In genomic region chr3:107067245-107067644, GRCm38 (mm10) we compare ENCODE assay signal across 21 mouse cellular contexts. TPM values are rescaled to one million over a fixed set of nuclear protein-coding genes. Genes with fewer than 3 reads are reported as not detected.
DNase-seq lines count a peak whose midpoint lies in the region; ATAC-seq lines count a peak whose summit lies in the region.
"Had no signal": no experiment of that assay in that cellular context is flagged by ENCODE, and none has a peak within 500 bp of the region (broad histone marks: within the 10 kb centered on the region; RNA-seq: fewer than 3 reads in every experiment).

No protein-coding gene starts in this region.

- no peaks in the 10 kb centered on the region for H3K36me3 ChIP-seq in forebrain, embryonic 13.5 days (ENCODE audit: poor library complexity, severe bottlenecking)
- no peaks in the 10 kb centered on the region for H3K36me3 ChIP-seq in forebrain, embryonic 11.5 days (ENCODE audit: control insufficient read depth, insufficient read depth, low read length)
- H3K36me3 ChIP-seq in forebrain, embryonic 15.5 days: no peaks in the 10 kb centered on the region
- no peaks in the 10 kb centered on the region for H3K36me3 ChIP-seq in midbrain, embryonic 14.5 days (ENCODE audit: control insufficient read depth, insufficient read depth, low read length)
- H3K36me3 ChIP-seq: embryonic facial prominence, embryonic 13.5 days; heart, embryonic 12.5 days; limb, embryonic 13.5 days; lung, embryonic 15.5 days; neural tube, embryonic 12.5 days had no signal

- no peak overlapping the region for H3K9ac ChIP-seq in forebrain, embryonic 13.5 days
- H3K9ac ChIP-seq in forebrain, embryonic 11.5 days (ENCODE audit: low read length): no peak overlapping the region
- no peak overlapping the region for H3K9ac ChIP-seq in forebrain, embryonic 15.5 days (replicated peaks)
- H3K9ac ChIP-seq in midbrain, embryonic 14.5 days (replicated peaks; ENCODE audit: low read length): no peak overlapping the region
- H3K9ac ChIP-seq: embryonic facial prominence, embryonic 13.5 days; heart, embryonic 12.5 days; limb, embryonic 13.5 days; liver, embryonic 14.5 days; lung, embryonic 15.5 days; neural tube, embryonic 12.5 days had no signal

- no peaks in the 10 kb centered on the region for H3K9me3 ChIP-seq in forebrain, embryonic 13.5 days (replicated peaks)
- no peaks in the 10 kb centered on the region for H3K9me3 ChIP-seq in forebrain, embryonic 11.5 days (ENCODE audit: control insufficient read depth, low read length)
- no peaks in the 10 kb centered on the region for H3K9me3 ChIP-seq in forebrain, embryonic 15.5 days
- no peaks in the 10 kb centered on the region for H3K9me3 ChIP-seq in midbrain, embryonic 14.5 days (ENCODE audit: control insufficient read depth, low read length)
- H3K9me3 ChIP-seq: embryonic facial prominence, embryonic 13.5 days; heart, embryonic 12.5 days; limb, embryonic 13.5 days; lung, embryonic 15.5 days; neural tube, embryonic 12.5 days had no signal

- peaks cover 22% of the 10 kb centered on the region for H3K4me1 ChIP-seq in forebrain, embryonic 13.5 days
- H3K4me1 ChIP-seq in forebrain, embryonic 11.5 days (replicated peaks; ENCODE audit: control insufficient read depth, insufficient read depth, low read length): no peaks in the 10 kb centered on the region
- H3K4me1 ChIP-seq in forebrain, embryonic 15.5 days: peaks cover 21% of the 10 kb centered on the region
- H3K4me1 ChIP-seq in midbrain, embryonic 14.5 days (ENCODE audit: control insufficient read depth, insufficient read depth, low read length): peaks cover 17% of the 10 kb centered on the region
- H3K4me1 ChIP-seq: embryonic facial prominence, embryonic 13.5 days; heart, embryonic 12.5 days; limb, embryonic 13.5 days; lung, embryonic 15.5 days; neural tube, embryonic 12.5 days had no signal

- no peak for ATAC-seq in forebrain, embryonic 13.5 days
- ATAC-seq in forebrain, embryonic 11.5 days (replicated peaks; ENCODE audit: low FRiP score): no peak
- ATAC-seq in forebrain, embryonic 15.5 days (replicated peaks): no peak
- ATAC-seq in midbrain, embryonic 14.5 days (ENCODE audit: low FRiP score, low TSS enrichment): no peak
- ATAC-seq: intestine, postnatal 0 days had no signal

- no peak overlapping the region for H3K4me3 ChIP-seq in forebrain, embryonic 13.5 days
- H3K4me3 ChIP-seq in forebrain, embryonic 11.5 days (ENCODE audit: low read depth, low read length): no peak overlapping the region
- no peak overlapping the region for H3K4me3 ChIP-seq in forebrain, embryonic 15.5 days
- no peak overlapping the region for H3K4me3 ChIP-seq in midbrain, embryonic 14.5 days (replicated peaks; ENCODE audit: low read depth, low read length)
- H3K4me3 ChIP-seq: embryonic facial prominence, embryonic 13.5 days; heart, embryonic 12.5 days; limb, embryonic 13.5 days; lung, embryonic 15.5 days; neural tube, embryonic 12.5 days had no signal

- WGBS in forebrain, embryonic 13.5 days: 73% methylated on average over 6 of the region's 6 CpGs
- 75% methylated on average over 6 of the region's 6 CpGs for WGBS in forebrain, embryonic 11.5 days
- 67% methylated on average over 6 of the region's 6 CpGs for WGBS in forebrain, embryonic 15.5 days
- WGBS in midbrain, embryonic 14.5 days: 84% methylated on average over 6 of the region's 6 CpGs

- DNase-seq in forebrain, embryonic 11.5 days (ENCODE audit: low spot score): no peak
- DNase-seq in 416B (ENCODE audit: low read depth): peak; percentile 13
- no peak for DNase-seq in midbrain, embryonic 14.5 days
- no peak for DNase-seq in adrenal gland, postnatal 4 days (ENCODE audit: low spot score in 2 of 2)
- no peak for DNase-seq in embryo, embryonic 10 days (ENCODE audit: low spot score)
- DNase-seq in spleen, postnatal 14 days (ENCODE audit: low spot score in 2 of 2): no peak
- DNase-seq: adrenal gland, adult 2 months; cerebellum, adult 9-11 months; heart, postnatal 14 days; right cerebral cortex, adult 18-20 months; thymus, postnatal 36 days had no signal

- no peak overlapping the region for H3K4me2 ChIP-seq in forebrain, embryonic 13.5 days
- H3K4me2 ChIP-seq in forebrain, embryonic 11.5 days (ENCODE audit: low read depth, low read length, severe bottlenecking): no peak overlapping the region
- no peak overlapping the region for H3K4me2 ChIP-seq in forebrain, embryonic 15.5 days (replicated peaks)
- no peak overlapping the region for H3K4me2 ChIP-seq in midbrain, embryonic 14.5 days (ENCODE audit: low read length)
- H3K4me2 ChIP-seq: embryonic facial prominence, embryonic 13.5 days; heart, embryonic 12.5 days; limb, embryonic 13.5 days; lung, embryonic 15.5 days; neural tube, embryonic 12.5 days had no signal

- no peaks in the 10 kb centered on the region for H3K27me3 ChIP-seq in forebrain, embryonic 13.5 days
- H3K27me3 ChIP-seq in forebrain, embryonic 11.5 days (ENCODE audit: control insufficient read depth, insufficient read depth, low read length): no peaks in the 10 kb centered on the region
- H3K27me3 ChIP-seq in forebrain, embryonic 15.5 days: no peaks in the 10 kb centered on the region
- no peaks in the 10 kb centered on the region for H3K27me3 ChIP-seq in midbrain, embryonic 14.5 days (ENCODE audit: control insufficient read depth, insufficient read depth, low read length)
- H3K27me3 ChIP-seq: embryonic facial prominence, embryonic 13.5 days; heart, embryonic 12.5 days; limb, embryonic 13.5 days; lung, embryonic 15.5 days; neural tube, embryonic 12.5 days had no signal

- H3K27ac ChIP-seq in forebrain, embryonic 13.5 days: peak overlapping the region; percentile 89
- no peak overlapping the region for H3K27ac ChIP-seq in forebrain, embryonic 11.5 days (ENCODE audit: low read depth, low read length)
- H3K27ac ChIP-seq in forebrain, embryonic 15.5 days (replicated peaks): peak overlapping the region; percentile 94
- peak overlapping the region; percentile 80; the same call in 1 of the 2 replicates for H3K27ac ChIP-seq in midbrain, embryonic 14.5 days (replicated peaks; ENCODE audit: low read depth, low read length)
- H3K27ac ChIP-seq: embryonic facial prominence, embryonic 13.5 days; limb, embryonic 13.5 days; liver, embryonic 14.5 days; lung, embryonic 15.5 days; macrophage; neural tube, embryonic 12.5 days had no signal

RNA-seq across cellular contexts. Expression of gene Kcna3, which starts 31.3 kb away (rescaled TPM):
- polyA plus RNA-seq in forebrain, embryonic 13.5 days (2015; fragmentation: Nextera tagmentation; extraction: Ambion mirVana): 12.9 and 13.4 TPM in 2 replicates
- 9.2 and 9.5 TPM in 2 replicates for polyA plus RNA-seq in forebrain, embryonic 11.5 days (2014; fragmentation: Nextera tagmentation; extraction: Ambion mirVana)
- polyA plus RNA-seq in forebrain, embryonic 15.5 days (2015; fragmentation: Nextera tagmentation; extraction: Ambion mirVana): 21.8 and 21.9 TPM in 2 replicates
- polyA plus RNA-seq in midbrain, embryonic 14.5 days (2014; fragmentation: Nextera tagmentation; extraction: Ambion mirVana): 13.1 and 16.0 TPM in 2 replicates
- total RNA-seq in adrenal gland, postnatal 4 days (2021): 1 to 10 TPM; 1.0 to 1.8 TPM

RNA-seq across cellular contexts. Expression of gene Kcna2, which starts 33.7 kb away (rescaled TPM):
- 0.37 and 0.49 TPM in 2 replicates for polyA plus RNA-seq in forebrain, embryonic 13.5 days (2015; fragmentation: Nextera tagmentation; extraction: Ambion mirVana)
- polyA plus RNA-seq in forebrain, embryonic 11.5 days (2014; fragmentation: Nextera tagmentation; extraction: Ambion mirVana): 0.05 and 0.20 TPM in 2 replicates
- polyA plus RNA-seq in forebrain, embryonic 15.5 days (2015; fragmentation: Nextera tagmentation; extraction: Ambion mirVana): 0.73 and 0.83 TPM in 2 replicates
- polyA plus RNA-seq in midbrain, embryonic 14.5 days (2014; fragmentation: Nextera tagmentation; extraction: Ambion mirVana): 1.5 and 2.0 TPM in 2 replicates
- total RNA-seq in adrenal gland, postnatal 4 days (2021): 1 to 10 TPM; 3.1 to 4.0 TPM
